Mouse (Mus musculus): ENCODE results near the gene Rps26.
A peak's percentile ranks its signal among the peaks of the same experiment; 100 is the strongest.
"Not testable (repeated sequence)": the region's sequence is repeated elsewhere in the genome, so short reads cannot be mapped to it uniquely, and the experiment has no call there.

Gene Rps26

DNA sequence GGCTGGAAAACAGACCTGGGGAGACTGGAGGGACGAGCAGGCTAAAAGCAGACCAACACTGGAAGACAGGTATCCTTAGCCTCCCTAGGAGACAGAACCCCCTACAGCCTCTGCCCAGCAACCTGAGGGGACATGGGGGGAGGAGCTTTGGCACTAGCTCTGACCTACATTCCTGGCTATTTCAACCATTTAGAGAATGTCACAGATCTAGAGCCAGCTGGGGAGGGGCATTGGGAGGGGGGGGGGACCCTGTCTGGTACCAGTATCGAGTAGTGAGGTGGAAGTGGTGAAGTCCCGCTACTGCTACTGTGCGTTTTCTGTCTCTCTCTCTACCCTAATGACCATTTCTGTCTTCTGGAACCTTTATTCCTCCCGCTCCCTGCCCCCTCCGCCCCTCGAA, 15.3 kb upstream of the Rps26 start:
- DNase-seq (ENCODE audit: low spot score in 2 of 2), result no peak

DNA sequence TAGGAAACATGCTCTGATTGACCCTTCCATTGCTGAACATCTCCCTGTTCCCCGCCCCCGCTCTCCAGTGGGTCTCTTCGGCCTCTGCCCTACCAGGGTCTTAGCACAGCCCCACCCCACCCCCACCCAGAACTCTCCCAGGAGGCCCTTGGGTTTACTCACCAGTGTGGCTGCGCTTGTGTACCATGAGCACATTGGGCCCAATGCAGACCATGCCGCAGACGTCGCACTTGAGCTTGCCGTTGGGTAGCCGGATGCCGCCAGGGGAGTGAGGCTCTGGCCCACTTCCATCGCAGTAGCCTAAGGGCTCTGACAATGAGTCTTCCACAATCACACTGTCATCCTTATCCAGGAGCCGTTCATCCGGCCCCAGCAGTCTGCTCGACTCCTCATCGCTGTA, 14.3 kb upstream of the Rps26 start:
- DNase-seq (ENCODE audit: low spot score in 2 of 2), result no peak

GRCm38 (mm10) chr10:128639999-128640398, 13.5 kb upstream of the Rps26 start:
- no peak for DNase-seq (ENCODE audit: low spot score in 2 of 2)

GRCm38 (mm10) chr10:128637011-128637410, 10.5 kb upstream of the Rps26 start:
- DNase-seq (ENCODE audit: low spot score in 2 of 2), result no peak

- DNase-seq (ENCODE audit: low spot score in 2 of 2), result no peak
These were observed 10.0 kb upstream of the Rps26 start for GRCm38 (mm10) chr10:128636561-128636960.

DNA sequence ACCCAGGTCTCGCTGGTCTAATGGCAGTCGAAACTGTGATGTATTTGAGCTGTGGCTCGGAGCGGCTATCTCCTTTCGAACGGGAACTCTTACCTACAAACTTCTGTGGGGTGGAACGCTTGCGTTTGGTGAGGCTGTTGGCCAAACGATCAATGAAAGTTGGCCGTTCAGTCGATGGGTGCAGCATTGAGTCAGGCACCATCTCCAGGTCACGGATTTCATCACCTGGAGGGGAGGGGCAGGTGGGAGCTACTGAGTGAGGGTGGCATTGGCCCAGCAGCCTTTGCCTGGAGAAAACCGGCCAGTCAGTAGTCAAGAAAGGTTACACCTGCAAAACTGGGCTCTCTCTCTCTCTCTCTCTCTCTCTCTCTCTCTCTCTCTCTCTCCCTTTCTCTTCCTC, 9.2 kb upstream of the Rps26 start:
- DNase-seq (ENCODE audit: low spot score in 2 of 2), result no peak

- no peak for DNase-seq (ENCODE audit: low spot score in 2 of 2)
These were observed 5.0 kb upstream of the Rps26 start for GRCm38 (mm10) chr10:128631571-128631970.

DNA sequence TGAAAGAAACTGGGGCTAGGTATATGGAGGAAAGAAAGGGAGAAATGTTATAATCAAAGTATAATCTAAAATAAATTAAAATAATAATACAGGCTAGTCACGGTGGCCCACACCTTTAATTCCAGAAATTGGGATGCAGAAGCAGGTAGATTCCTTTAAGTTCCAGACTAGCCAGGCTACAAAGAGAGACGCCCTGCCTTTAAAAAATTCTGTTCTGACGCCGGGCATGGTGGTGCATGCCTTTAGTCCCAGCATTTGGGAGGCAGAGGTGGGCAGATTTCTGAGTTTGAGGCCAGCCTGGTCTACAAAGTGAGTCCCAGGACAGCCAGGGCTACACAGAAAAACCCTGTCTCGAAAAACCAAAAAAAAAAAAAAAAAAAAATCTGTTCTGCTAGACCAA, 3.8 kb upstream of the Rps26 start:
- not testable (repeated sequence) for DNase-seq (ENCODE audit: low spot score in 2 of 2)

- no peak for DNase-seq (ENCODE audit: low spot score in 2 of 2)
These were observed 3.2 kb upstream of the Rps26 start for GRCm38 (mm10) chr10:128629746-128630145.

GRCm38 (mm10) chr10:128627398-128628317, 1.1 kb upstream of the Rps26 start:
- no peak for DNase-seq (ENCODE audit: low spot score in 2 of 2)

- DNase-seq (ENCODE audit: low spot score in 2 of 2), result no peak
These were observed 1.2 kb downstream of the Rps26 start for GRCm38 (mm10) chr10:128625287-128625894.

DNA sequence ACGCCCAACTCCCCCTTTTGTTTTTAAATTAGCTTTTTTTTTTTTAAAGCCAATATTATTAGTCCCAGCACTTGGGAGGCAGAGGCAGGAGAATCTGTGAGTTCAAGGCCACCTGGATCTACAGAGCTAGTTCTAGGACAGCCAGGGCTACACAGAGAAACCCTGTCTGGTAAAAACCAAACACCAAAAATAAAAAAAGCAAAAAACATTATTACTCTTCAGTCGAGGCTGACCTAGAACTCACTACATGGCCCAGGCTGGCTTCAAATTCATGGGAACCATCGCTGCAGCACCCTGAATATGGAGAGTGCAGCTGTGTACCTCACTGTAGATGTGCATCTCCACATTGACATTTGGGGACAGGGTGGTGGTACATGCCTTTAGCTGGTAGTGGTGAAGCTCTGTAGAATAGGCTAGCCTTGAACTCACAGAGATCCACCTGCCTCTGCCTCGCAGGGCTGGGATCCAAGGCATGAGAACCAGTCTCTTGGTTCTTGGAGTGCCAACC, 3.4 kb downstream of the Rps26 start:
- DNase-seq (ENCODE audit: low spot score in 2 of 2), result not testable (repeated sequence)

DNA sequence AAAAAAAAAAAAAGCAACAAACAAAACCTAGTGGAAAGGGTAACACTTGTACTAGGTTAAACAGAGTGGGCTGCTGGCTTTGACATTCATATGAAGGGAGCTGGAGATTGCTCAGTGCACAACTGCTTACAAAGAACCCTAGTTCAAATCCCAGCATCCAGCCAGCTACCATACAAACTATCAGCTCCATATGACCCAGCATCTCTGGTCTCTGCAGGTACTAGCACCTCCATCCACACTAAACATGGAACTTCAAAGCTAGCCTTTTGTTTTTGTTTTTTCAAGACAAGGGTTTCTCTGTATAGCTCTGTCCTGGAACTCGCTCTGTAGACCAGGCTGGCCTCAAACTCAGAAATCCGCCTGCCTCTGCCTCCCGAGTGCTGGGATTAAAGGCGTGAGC, 3.8 kb downstream of the Rps26 start:
- no peak for DNase-seq (ENCODE audit: low spot score in 2 of 2)

- DNase-seq (ENCODE audit: low spot score in 2 of 2), result no peak
These were observed 4.5 kb downstream of the Rps26 start for GRCm38 (mm10) chr10:128621986-128622520.

- no peak for DNase-seq (ENCODE audit: low spot score in 2 of 2)
These were observed 6.3 kb downstream of the Rps26 start for GRCm38 (mm10) chr10:128620241-128620640.

- not testable (repeated sequence) for DNase-seq (ENCODE audit: low spot score in 2 of 2)
These were observed 7.4 kb downstream of the Rps26 start for GRCm38 (mm10) chr10:128619148-128619547.

GRCm38 (mm10) chr10:128618570-128618969, 8.0 kb downstream of the Rps26 start:
- no peak for DNase-seq (ENCODE audit: low spot score in 2 of 2)

DNA sequence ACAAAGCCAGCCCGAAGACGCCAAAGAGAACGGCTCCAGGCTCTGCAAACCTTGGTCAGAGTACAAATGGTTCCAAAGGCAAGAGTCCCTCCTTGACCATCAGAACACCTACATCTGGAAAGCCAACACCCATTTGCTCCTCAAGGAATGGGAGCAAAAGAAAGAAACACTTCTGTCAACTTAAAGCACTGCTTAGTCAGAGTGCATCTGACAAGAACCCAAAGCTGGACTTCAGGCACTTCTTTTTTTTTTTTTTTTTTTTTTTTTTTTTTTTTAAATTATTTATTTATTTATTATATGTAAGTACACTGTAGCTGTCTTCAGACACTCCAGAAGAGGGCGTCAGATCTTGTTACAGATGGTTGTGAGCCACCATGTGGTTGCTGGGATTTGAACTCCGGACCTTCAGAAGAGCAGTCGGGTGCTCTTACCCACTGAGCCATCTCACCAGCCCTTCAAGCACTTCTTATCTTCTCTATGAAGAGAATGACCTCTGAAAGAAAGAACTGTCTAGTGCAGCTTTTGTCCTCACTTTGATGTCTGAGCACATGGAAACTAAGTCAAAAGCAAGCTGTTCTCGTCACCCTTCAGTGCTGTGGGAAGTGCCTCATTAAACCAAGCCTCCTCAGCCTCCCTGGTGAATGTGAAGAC, 10.6 kb downstream of the Rps26 start:
- not testable (repeated sequence) for DNase-seq (ENCODE audit: low spot score in 2 of 2)

- DNase-seq (ENCODE audit: low spot score in 2 of 2), result no peak
These were observed 11.6 kb downstream of the Rps26 start for GRCm38 (mm10) chr10:128614934-128615333.

GRCm38 (mm10) chr10:128613820-128614219, 12.7 kb downstream of the Rps26 start:
- not testable (repeated sequence) for DNase-seq (ENCODE audit: low spot score in 2 of 2)

DNA sequence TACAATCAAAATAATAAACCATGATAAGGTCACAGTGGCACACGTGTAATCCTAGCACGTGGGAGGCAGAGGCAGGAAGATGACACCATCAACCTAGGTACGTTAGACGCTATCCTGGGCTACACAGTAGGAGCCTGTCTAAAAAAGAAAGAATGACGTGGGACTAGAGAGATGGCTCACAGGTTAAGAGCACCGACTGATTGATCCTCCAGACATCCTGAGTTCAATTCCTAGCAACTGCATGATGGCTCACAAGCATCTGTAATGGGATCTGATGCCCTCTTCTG, 13.4 kb downstream of the Rps26 start:
- DNase-seq (ENCODE audit: low spot score in 2 of 2), result no peak

GRCm38 (mm10) chr10:128612433-128613153, 14.0 kb downstream of the Rps26 start:
- DNase-seq (ENCODE audit: low spot score in 2 of 2), result peak; percentile 43 to 63
